Mouse (Mus musculus) liver, adult 2 months (tissue): Measurements from ENCODE around the gene Fxr1. TPM values are rescaled to one million over a fixed set of nuclear protein-coding genes. Genes with fewer than 3 reads are reported as not detected.

ENCODE experiments used
- DNase-seq: peaks from one replicate; pipeline ENCODE4 v3.0.0-alpha.2; 2011; ENCODE audit warnings: low read depth, low spot score; ENCODE audit errors: extremely low read depth
- H3K27ac ChIP-seq: fragments of 200-500 bp; replicated peaks from 2 replicates; pipeline ENCODE4 v1.5.1; 2012; ENCODE audit warnings: low read depth, mild to moderate bottlenecking, control low read depth, inconsistent platforms, low read length; ENCODE audit not compliant: insufficient read depth
- H3K27me3 ChIP-seq: fragments of 200-500 bp; 2 replicates; pipeline ENCODE4 v1.6.1; 2012; ENCODE audit warnings: mild to moderate bottlenecking, moderate library complexity, low read length, inconsistent platforms; ENCODE audit not compliant: control insufficient read depth, insufficient read depth
- H3K36me3 ChIP-seq: fragments of 200-500 bp; 2 replicates; pipeline ENCODE4 v1.6.1; 2012; ENCODE audit warnings: low read length, inconsistent platforms; ENCODE audit not compliant: control insufficient read depth, insufficient read depth
- H3K4me1 ChIP-seq: fragments of 200-500 bp; 2 replicates; pipeline ENCODE4 v1.6.1; 2011; ENCODE audit warnings: low read length; ENCODE audit not compliant: control insufficient read depth, insufficient read depth
- H3K4me3 ChIP-seq: fragments of 200-500 bp; 2 replicates; pipeline ENCODE4 v1.5.1; 2011; ENCODE audit warnings: low read depth, mild to moderate bottlenecking, control low read depth, low read length, moderate library complexity; ENCODE audit not compliant: insufficient read depth
- H3K79me2 ChIP-seq: fragments of 200-500 bp; 2 replicates; pipeline ENCODE4 v1.6.1; 2012; ENCODE audit warnings: inconsistent platforms, mild to moderate bottlenecking, low read length, moderate library complexity; ENCODE audit not compliant: control insufficient read depth, insufficient read depth
- H3K9ac ChIP-seq: fragments of 200-500 bp; 2 replicates; pipeline ENCODE4 v1.6.1; 2012; ENCODE audit warnings: low read depth, mild to moderate bottlenecking, control low read depth, inconsistent platforms, low read length
- CTCF ChIP-seq: fragments of 200-500 bp; IDR thresholded peaks from 2 replicates; pipeline ENCODE4 v1.5.1; 2011; ENCODE audit warnings: low read depth, low read length, control low read depth
- POLR2A ChIP-seq: fragments of 200-500 bp; IDR thresholded peaks from 2 replicates; pipeline ENCODE4 v1.6.1; 2011; ENCODE audit warnings: low read length, control low read depth; ENCODE audit not compliant: insufficient read depth; ENCODE audit errors: extremely low read depth
- WGBS: fragments of 180-500 bp; shearing (Covaris S2); methylation state at CpG from one replicate; pipeline ENCODE4 v1.1.7; 2018; 5-methylcytosine and 5-hydroxymethylcytosine counted together
- polyA plus RNA-seq: library from polyadenylated mRNA; depleted of rRNA; stranded (reverse); fragments of >200 nt; gene quantifications from 2 replicates; pipeline ENCODE4 v1.2.3, GENCODE M21; 2012
- total RNA-seq: library from RNA; depleted of rRNA; stranded (reverse); fragments of >200 nt; gene quantifications from 2 replicates; pipeline ENCODE4 v1.2.3, GENCODE M21; 2014

Fxr1 gene
- total and polyA plus RNA-seq, 2 experiments: 7.6 to 60.1 TPM

- H3K79me2 ChIP-seq: no peaks in the 10 kb centered on the region
- WGBS: 89% methylated on average over 2 of the region's 2 CpGs
- H3K27ac ChIP-seq: no peak overlapping the region
- H3K36me3 ChIP-seq: no peaks in the 10 kb centered on the region
- TF ChIP-seq CTCF (no peak), POLR2A (no peak)
- H3K9ac ChIP-seq: no peak overlapping the region
- DNase-seq: no peak
- no peaks in the 10 kb centered on the region for H3K27me3 ChIP-seq
- H3K4me1 ChIP-seq: no peaks in the 10 kb centered on the region; the same call in 1 of the 2 replicates
- no peak overlapping the region for H3K4me3 ChIP-seq
These were observed 83.1 kb downstream of the Fxr1 start for GRCm38 (mm10) chr3:34102891-34103290.

GRCm38 (mm10) chr3:34103902-34104672, 84.3 kb downstream of the Fxr1 start:
- DNase-seq: no peak
- no peaks in the 10 kb centered on the region for H3K36me3 ChIP-seq
- no peaks in the 10 kb centered on the region for H3K27me3 ChIP-seq
- TF ChIP-seq CTCF (no peak), POLR2A (no peak)
- H3K4me3 ChIP-seq: no peak overlapping the region
- H3K4me1 ChIP-seq: no peaks in the 10 kb centered on the region; the same call in 1 of the 2 replicates
- 59% methylated on average over 7 of the region's 7 CpGs for WGBS
- H3K79me2 ChIP-seq: no peaks in the 10 kb centered on the region
- H3K27ac ChIP-seq: no peak overlapping the region
- no peak overlapping the region for H3K9ac ChIP-seq

- WGBS: 10% methylated on average over 9 of the region's 9 CpGs
- no peak for DNase-seq
- no peak overlapping the region for H3K9ac ChIP-seq
These were observed 86.7 kb downstream of the Fxr1 start for GRCm38 (mm10) chr3:34106421-34106820.

GRCm38 (mm10) chr3:34107631-34108030, 87.9 kb downstream of the Fxr1 start:
- H3K27ac ChIP-seq: no peak overlapping the region
- no peaks in the 10 kb centered on the region; the same call in 1 of the 2 replicates for H3K4me1 ChIP-seq
- H3K4me3 ChIP-seq: no peak overlapping the region
- DNase-seq: no peak
- TF ChIP-seq POLR2A (no peak), CTCF (no peak)
- no peaks in the 10 kb centered on the region for H3K36me3 ChIP-seq
- H3K27me3 ChIP-seq: no peaks in the 10 kb centered on the region
- no peak overlapping the region for H3K9ac ChIP-seq
- WGBS: 65% methylated on average over 3 of the region's 3 CpGs
- no peaks in the 10 kb centered on the region for H3K79me2 ChIP-seq

More at GRCm38 (mm10) chr3:34106421-34106820, 86.7 kb downstream of the Fxr1 start:
- Histone ChIP-seq H3K27ac (no peak overlapping the region), H3K79me2 (no peaks in the 10 kb centered on the region), H3K4me3 (no peak overlapping the region), H3K36me3 (no peaks in the 10 kb centered on the region), H3K4me1 (no peaks in the 10 kb centered on the region; the same call in 1 of the 2 replicates), H3K27me3 (no peaks in the 10 kb centered on the region)
- TF ChIP-seq CTCF (no peak), POLR2A (no peak)

DNA sequence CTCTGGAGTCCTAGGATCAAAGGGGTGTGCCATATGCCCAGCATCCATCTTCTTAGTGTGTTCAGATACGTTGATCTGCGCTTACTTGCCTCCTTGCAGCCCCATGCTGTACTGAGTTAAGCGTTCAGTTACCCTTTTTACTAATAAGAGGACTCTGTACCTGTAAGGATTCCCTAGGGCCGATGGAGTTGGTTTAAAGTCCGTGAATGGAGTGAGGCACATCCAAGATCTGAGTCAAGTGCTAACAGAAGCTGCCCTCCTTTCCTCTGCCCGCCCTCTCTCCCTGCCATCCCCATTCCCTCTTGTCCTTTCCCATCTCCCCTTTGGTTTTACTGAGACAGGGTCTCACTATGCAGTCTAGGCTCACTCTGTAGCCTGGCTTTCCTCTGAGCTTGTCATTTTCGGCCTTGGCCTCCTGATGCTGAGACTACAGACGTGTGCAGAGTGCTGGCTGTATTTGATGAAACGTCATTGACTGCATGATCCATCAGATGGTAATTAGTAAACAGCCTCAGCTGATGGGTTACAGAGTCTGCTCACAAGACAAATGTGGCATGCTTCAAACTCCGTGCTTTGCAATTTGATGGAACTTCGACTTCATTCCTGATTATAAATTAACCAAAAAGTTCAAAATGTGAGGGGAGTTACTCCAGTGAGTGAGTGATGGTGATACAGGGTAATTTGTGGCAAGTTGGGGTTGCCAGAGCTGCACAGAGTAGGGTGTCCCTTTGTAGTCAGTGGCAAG, 92.4 kb downstream of the Fxr1 start:
- no peak for DNase-seq
- H3K4me3 ChIP-seq: no peak overlapping the region
- 74% methylated on average over 11 of the region's 11 CpGs for WGBS
- no peak overlapping the region for H3K9ac ChIP-seq
- TF ChIP-seq POLR2A (no peak), CTCF (no peak)
- no peaks in the 10 kb centered on the region for H3K4me1 ChIP-seq
- no peaks in the 10 kb centered on the region for H3K27me3 ChIP-seq
- no peak overlapping the region for H3K27ac ChIP-seq
- no peaks in the 10 kb centered on the region for H3K79me2 ChIP-seq
- H3K36me3 ChIP-seq: no peaks in the 10 kb centered on the region

DNA sequence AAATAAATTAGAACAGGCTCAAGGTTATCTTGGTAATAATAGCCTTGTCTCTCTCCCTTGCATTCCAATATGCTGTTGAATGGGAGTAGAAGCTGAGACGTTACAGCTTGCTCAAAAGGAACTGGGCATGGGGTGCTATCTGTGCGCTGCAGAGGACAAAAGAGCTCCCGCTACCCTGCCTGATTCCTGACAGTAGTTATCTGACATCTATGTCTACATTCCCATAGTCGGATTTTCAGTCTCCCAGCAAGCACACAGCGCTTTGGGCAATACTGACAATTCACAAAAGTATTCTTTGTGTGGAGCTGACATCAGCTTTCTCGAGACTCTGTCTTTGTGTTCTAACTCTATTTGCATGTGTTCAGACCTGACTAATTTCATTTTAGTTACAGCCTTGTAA, 96.1 kb downstream of the Fxr1 start:
- no peaks in the 10 kb centered on the region for H3K27me3 ChIP-seq
- no peak overlapping the region for H3K4me3 ChIP-seq
- no peaks in the 10 kb centered on the region for H3K79me2 ChIP-seq
- H3K36me3 ChIP-seq: no peaks in the 10 kb centered on the region
- TF ChIP-seq CTCF (no peak), POLR2A (no peak)
- DNase-seq: no peak
- H3K4me1 ChIP-seq: peaks cover 3% of the 10 kb centered on the region; the same call in 1 of the 2 replicates
- no peak overlapping the region for H3K9ac ChIP-seq
- 69% methylated on average over 6 of the region's 6 CpGs for WGBS
- no peak overlapping the region for H3K27ac ChIP-seq
